Mouse (Mus musculus) cortical plate, adult 2 months (tissue): ENCODE data around the gene Saa4.

Source experiments
- CTCF ChIP-seq: fragments of 200-500 bp; IDR thresholded peaks from 2 replicates; pipeline ENCODE4 v1.5.1; 2011; ENCODE audit warnings: mild to moderate bottlenecking, control low read depth, low read length; ENCODE audit not compliant: insufficient read depth; ENCODE audit errors: extremely low read depth
- POLR2A ChIP-seq: fragments of 200-500 bp; IDR thresholded peaks from 2 replicates; pipeline ENCODE4 v1.6.1; 2011; ENCODE audit warnings: mild to moderate bottlenecking, low read length, control low read depth; ENCODE audit not compliant: insufficient read depth; ENCODE audit errors: extremely low read depth

GRCm38 (mm10) chr7:46715600-46715999 lies 16.8 kb downstream of the Saa4 start, which contains the start of gene Saa3:
- TF ChIP-seq CTCF (no peak), POLR2A (no peak)
